10 mouse cellular contexts compared by ENCODE assay signal in genomic region chr4:57812075-57812474, GRCm38 (mm10).
DNase-seq lines count a peak whose midpoint lies in the region; ATAC-seq and TF ChIP-seq lines count a peak whose summit lies in the region.
"Had no signal": no experiment of that assay in that cellular context is flagged by ENCODE, and none has a peak within 500 bp of the region (broad histone marks: within the 10 kb centered on the region; RNA-seq: fewer than 3 reads in every experiment).

No protein-coding gene starts in this region.

- no peak overlapping the region for H3K4me2 ChIP-seq in kidney, postnatal 0 days (ENCODE audit: low read length)
- H3K4me2 ChIP-seq in forebrain, embryonic 12.5 days, result no peak overlapping the region

- TF ChIP-seq POLR2A in cerebellum, adult 2 months (IDR thresholded peaks at IDR 0.05; ENCODE audit: borderline replicate concordance, insufficient read depth, low read length), result no peak
- no peak for TF ChIP-seq POLR2A in thymus, adult 2 months (IDR thresholded peaks at IDR 0.05; ENCODE audit: control insufficient read depth, extremely low read depth, insufficient read depth, low read length, poor library complexity)

- TF ChIP-seq CTCF in cerebellum, adult 2 months (IDR thresholded peaks at IDR 0.05; ENCODE audit: borderline replicate concordance, insufficient read depth, low read depth, low read length), result no peak
- no peak for TF ChIP-seq CTCF in kidney, postnatal 0 days (IDR thresholded peaks at IDR 0.05; ENCODE audit: low read depth)
- TF ChIP-seq CTCF in thymus, adult 2 months (IDR thresholded peaks at IDR 0.05; ENCODE audit: borderline replicate concordance, control insufficient read depth, extremely low read depth, insufficient read depth, low read length, poor library complexity), result no peak

- no peaks in the 10 kb centered on the region; the same call in 1 of the 2 replicates for H3K27me3 ChIP-seq in cerebellum, adult 2 months (ENCODE audit: control insufficient read depth, insufficient read depth, low read length)
- H3K27me3 ChIP-seq in kidney, postnatal 0 days (ENCODE audit: insufficient read depth, low read length), result no peaks in the 10 kb centered on the region
- no peaks in the 10 kb centered on the region for H3K27me3 ChIP-seq in thymus, adult 2 months (ENCODE audit: control insufficient read depth, insufficient read depth, low read length)
- H3K27me3 ChIP-seq in forebrain, embryonic 12.5 days, result no peaks in the 10 kb centered on the region

- ATAC-seq in cerebellum, adult (ENCODE audit: insufficient number of reproducible peaks, low FRiP score, low TSS enrichment), result no peak
- no peak for ATAC-seq in kidney, postnatal 0 days (replicated peaks; ENCODE audit: low FRiP score, low read depth)
- no peak for ATAC-seq in forebrain, embryonic 12.5 days (ENCODE audit: low FRiP score)
- ATAC-seq: midbrain, embryonic 16.5 days had no signal

- no peaks in the 10 kb centered on the region for H3K36me3 ChIP-seq in kidney, postnatal 0 days (ENCODE audit: insufficient read depth, low read length)
- H3K36me3 ChIP-seq in thymus, adult 2 months (ENCODE audit: control insufficient read depth, insufficient read depth, low read length), result no peaks in the 10 kb centered on the region
- H3K36me3 ChIP-seq in forebrain, embryonic 12.5 days (replicated peaks), result no peaks in the 10 kb centered on the region

- no peak overlapping the region for H3K4me3 ChIP-seq in cerebellum, adult 2 months (replicated peaks; ENCODE audit: insufficient read depth, low read depth, low read length)
- no peak overlapping the region for H3K4me3 ChIP-seq in kidney, postnatal 0 days (replicated peaks; ENCODE audit: low read depth, low read length)
- H3K4me3 ChIP-seq in thymus, adult 2 months (ENCODE audit: control insufficient read depth, insufficient read depth, low read length), result no peak overlapping the region
- H3K4me3 ChIP-seq in forebrain, embryonic 12.5 days (replicated peaks), result no peak overlapping the region

- no peak for DNase-seq in cerebellum, adult 2 months
- DNase-seq in kidney, postnatal 0 days (ENCODE audit: low spot score), result no peak
- DNase-seq in kidney, adult 8-10 months, result no peak
- peak; percentile 9 for DNase-seq in induced T-regulatory cell, adult 2 months (ENCODE audit: low read depth)
- peak; percentile 57 for DNase-seq in thymus, adult 2 months
- no peak for DNase-seq in urinary bladder, postnatal 25 days (ENCODE audit: low spot score)
- DNase-seq: gastrocnemius, postnatal 14 days had no signal

- H3K9ac ChIP-seq in kidney, postnatal 0 days (ENCODE audit: low read depth, low read length), result no peak overlapping the region
- H3K9ac ChIP-seq in forebrain, embryonic 12.5 days, result no peak overlapping the region

- 69% methylated on average over 1 of the region's 1 CpGs for WGBS in cerebellum, adult 2 months
- 95% methylated on average over 1 of the region's 1 CpGs for WGBS in kidney, postnatal 0 days
- WGBS in thymus, adult 2 months, result 19% methylated on average over 1 of the region's 1 CpGs
- 79% methylated on average over 1 of the region's 1 CpGs for WGBS in forebrain, embryonic 12.5 days

- no peaks in the 10 kb centered on the region for H3K4me1 ChIP-seq in cerebellum, adult 2 months (ENCODE audit: control insufficient read depth, insufficient read depth, low read length)
- no peaks in the 10 kb centered on the region; the same call in 1 of the 2 replicates for H3K4me1 ChIP-seq in kidney, postnatal 0 days (replicated peaks; ENCODE audit: insufficient read depth, low read length)
- H3K4me1 ChIP-seq in thymus, adult 2 months (replicated peaks; ENCODE audit: control insufficient read depth, insufficient read depth, low read length), result peaks cover 33% of the 10 kb centered on the region
- peaks cover 6% of the 10 kb centered on the region; the same call in 1 of the 2 replicates for H3K4me1 ChIP-seq in forebrain, embryonic 12.5 days

- peak overlapping the region; percentile 36; the same call in 1 of the 2 replicates for H3K27ac ChIP-seq in cerebellum, adult 2 months (ENCODE audit: insufficient read depth, low read length)
- H3K27ac ChIP-seq in kidney, postnatal 0 days, result 0 out of 2 replicates have a peak overlapping the region, but pooled peaks have one; percentile 64
- H3K27ac ChIP-seq in thymus, adult 2 months (ENCODE audit: control insufficient read depth, insufficient read depth, low read length), result peak overlapping the region; percentile 80
- no peak overlapping the region for H3K27ac ChIP-seq in forebrain, embryonic 12.5 days

- H3K9me3 ChIP-seq in kidney, postnatal 0 days (replicated peaks; ENCODE audit: low read length), result no peaks in the 10 kb centered on the region
- no peaks in the 10 kb centered on the region for H3K9me3 ChIP-seq in forebrain, embryonic 12.5 days

Comparison
In these comparisons a context has a peak if more than half of its experiments do, and no peak if none do; other contexts are left out.
1. DNase-seq: peak in induced T-regulatory cell, adult 2 months (single experiment) and thymus, adult 2 months (single experiment); none in cerebellum, adult 2 months (0 of 2), kidney, postnatal 0 days (single experiment), kidney, adult 8-10 months (0 of 2) and urinary bladder, postnatal 25 days (single experiment).